Mouse (Mus musculus) gastrocnemius, adult 18-20 months (tissue): ENCODE measurements around the gene Hs3st4. TPM values are rescaled to one million over a fixed set of nuclear protein-coding genes. Genes with fewer than 3 reads are reported as not detected.

Source experiments
- DNase-seq: peaks from one replicate; pipeline ENCODE4 v3.0.0; 2021; ENCODE audit warnings: low spot score
- total RNA-seq, 2 experiments: library from RNA; stranded (reverse); gene quantifications; 2 replicates each; pipeline ENCODE4 v1.2.3; 2021

Gene Hs3st4
- total RNA-seq, 2 experiments from 2014 or later = not detected

GRCm38 (mm10) chr7:124341510-124341909 lies 358.8 kb downstream of the Hs3st4 start:
- DNase-seq = no peak

DNA sequence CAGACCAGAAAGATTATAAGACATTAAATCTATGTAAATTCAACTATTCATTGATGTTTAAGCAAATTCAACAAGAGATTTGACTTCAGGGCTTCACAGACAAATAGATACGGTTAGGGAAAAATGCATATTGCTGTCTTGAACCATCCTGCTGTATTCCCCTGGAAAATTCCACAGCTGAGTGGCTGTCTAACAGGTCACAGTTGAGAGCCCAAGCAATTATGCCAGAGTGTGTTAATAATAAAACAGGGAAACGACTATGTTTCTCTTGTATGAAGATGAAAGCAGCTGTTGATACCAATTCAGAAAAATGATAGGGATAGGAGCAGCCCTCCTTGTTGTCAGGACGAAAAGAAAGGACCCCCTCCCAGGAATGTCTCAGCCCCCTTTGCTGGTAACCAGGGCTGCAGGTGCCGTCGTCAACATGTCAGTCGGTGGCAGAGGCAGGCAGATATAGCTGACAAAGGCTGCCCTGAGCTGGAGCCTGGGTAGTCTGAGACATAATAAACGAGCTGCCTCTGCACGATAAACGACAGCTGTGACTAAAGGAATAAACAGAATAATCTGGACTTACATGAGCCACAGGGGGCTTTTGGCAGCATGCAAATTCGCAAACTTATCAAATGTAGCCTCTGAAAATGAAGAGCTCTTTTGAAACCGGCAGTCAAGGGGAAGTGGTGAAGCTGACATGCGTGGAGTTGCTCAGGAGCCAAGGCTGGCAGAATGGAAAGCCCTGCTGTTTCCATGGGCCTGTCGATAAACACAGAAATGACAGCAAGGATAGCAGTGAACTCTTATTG lies 364.7 kb downstream of the Hs3st4 start:
- DNase-seq = no peak

GRCm38 (mm10) chr7:124354035-124354434 lies 371.4 kb downstream of the Hs3st4 start:
- DNase-seq = no peak

DNA sequence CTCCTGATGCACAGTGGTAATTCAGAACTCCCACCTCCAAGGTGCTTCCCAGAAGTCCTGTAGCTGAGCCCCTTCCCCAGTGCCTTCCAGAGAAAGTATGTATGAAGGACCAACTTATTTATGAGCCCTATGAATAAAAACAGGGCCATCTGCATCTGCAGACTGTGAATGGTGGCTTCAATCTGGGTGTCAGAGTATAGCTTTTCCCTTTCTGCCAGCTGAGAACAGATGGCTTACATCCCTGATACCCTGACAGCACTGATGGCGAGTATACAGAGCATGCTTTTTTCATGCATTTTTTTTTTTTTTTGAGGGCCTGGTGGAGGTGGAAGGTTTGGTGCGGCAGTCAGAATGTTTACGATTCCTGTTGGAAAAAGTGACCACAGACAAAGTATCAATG lies 375.4 kb downstream of the Hs3st4 start:
- no peak for DNase-seq

GRCm38 (mm10) chr7:124359836-124360235 lies 377.2 kb downstream of the Hs3st4 start:
- no peak for DNase-seq

DNA sequence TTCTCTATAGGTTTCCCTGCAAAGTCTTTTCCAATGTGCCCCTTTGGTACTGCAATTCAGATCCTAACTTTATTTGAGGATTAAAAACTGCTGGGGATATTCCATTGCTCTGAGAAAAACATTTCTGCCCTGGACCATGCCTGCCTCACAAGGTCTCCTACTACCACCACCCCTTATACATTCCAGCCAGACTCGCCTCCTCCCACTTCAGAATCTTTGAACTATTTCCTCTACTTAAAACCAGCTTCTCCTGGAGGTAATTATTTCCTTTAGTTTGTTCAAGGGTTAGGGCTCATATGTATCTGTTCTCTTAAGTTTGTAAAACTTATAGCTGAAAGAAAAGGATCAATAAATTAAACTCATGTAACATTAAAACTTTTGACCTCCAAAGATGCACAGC lies 389.6 kb downstream of the Hs3st4 start:
- DNase-seq = no peak

DNA sequence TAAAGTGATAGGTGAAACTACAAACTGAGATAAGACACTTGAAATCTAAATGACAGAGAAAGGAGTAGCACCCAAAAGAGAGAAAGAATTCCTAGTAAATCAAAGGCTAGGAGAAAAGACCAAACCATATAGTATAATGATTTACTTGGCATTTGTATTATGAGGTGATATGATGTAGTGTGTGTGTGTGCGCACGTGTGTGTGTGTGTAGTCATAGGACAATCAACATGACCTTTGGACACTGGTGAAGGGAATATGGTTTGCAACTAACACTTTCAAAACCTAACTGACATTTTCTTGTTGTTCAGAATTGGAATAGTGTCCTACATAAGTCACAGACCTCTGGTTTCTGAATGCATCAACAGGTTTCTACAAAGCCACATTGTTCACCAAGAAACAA lies 390.0 kb downstream of the Hs3st4 start:
- DNase-seq = no peak

DNA sequence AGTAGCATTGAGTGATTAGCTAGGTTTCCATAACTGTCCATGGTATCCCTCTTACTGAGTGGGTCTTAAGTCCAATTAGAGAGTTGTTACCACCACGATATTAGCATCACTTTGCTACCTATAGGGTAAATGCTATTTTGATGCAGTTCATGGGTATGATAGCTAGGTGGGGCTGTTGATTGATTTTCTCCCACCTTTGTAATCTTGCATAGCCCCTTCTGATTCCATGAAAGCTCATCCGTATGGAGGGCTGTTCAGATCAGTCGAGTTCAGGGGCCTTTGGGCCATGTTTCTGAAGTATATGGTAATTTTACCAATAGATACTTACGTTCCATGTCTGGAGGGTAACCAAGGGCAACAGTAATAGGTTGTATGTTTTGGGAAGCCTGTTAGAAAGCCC lies 400.8 kb downstream of the Hs3st4 start:
- no peak for DNase-seq

DNA sequence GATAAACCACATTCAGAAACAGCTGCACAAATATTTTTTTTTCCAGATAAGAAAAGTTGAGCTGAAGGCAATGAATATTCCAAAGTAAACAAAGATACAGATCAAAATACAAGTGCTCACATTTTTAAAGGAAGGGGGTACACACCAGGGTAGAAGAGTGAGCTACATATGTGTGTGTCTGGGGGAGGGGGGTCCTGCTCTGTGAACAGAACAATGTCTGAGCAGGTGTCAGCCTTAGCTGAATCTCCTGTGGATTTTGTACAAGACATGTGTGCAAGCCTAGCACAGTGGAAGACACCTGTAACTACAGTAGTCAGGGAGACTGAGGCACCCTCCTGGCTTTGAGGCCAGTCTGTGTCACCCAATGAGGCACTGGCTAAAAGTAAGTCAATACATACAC lies 416.5 kb downstream of the Hs3st4 start:
- DNase-seq = no peak

GRCm38 (mm10) chr7:124426951-124427350 lies 444.3 kb downstream of the Hs3st4 start:
- no peak for DNase-seq
